Mouse (Mus musculus): ENCODE data around the gene Fam71e1. TPM values are rescaled to one million over a fixed set of nuclear protein-coding genes. Genes with fewer than 3 reads are reported as not detected.

The Fam71e1 gene
- polyA plus RNA-seq, 1 experiment from 2014 or later, result 28.6 TPM

DNA sequence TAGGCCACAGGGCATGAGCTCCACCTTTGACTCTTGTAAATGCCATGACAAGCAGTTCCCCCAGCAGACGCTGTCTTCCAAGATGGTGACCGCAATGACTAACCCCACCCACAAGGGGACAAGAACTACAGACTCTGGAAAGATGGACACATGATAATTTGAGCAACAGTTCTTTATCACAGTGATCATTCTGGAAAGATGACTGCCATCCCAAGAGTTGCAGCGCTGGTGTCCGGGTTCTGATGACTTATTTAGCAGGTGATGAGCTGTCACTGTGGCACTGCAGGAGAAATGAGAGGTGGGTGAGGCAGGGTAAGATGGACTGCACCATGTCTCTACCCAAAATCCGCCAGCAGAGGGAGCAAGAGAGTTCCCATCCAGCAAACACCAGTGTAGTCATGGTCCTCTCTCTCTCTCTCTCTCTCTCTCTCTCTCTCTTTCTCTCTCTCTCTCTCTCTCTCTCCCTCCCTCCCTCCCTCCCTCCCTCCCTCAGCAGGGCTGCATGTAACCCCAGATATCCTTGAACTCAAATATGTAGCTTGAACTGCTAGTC is 5.3 kb downstream of the Fam71e1 start:
- 0 out of 2 replicates have a peak, but pooled peaks have one; percentile 57 for ATAC-seq (ENCODE audit: low FRiP score, low TSS enrichment)
- Histone ChIP-seq H3K4me3 (replicated peaks; ENCODE audit: low read depth, low read length) (no peak overlapping the region), H3K9me3 (ENCODE audit: control insufficient read depth, low read length) (no peaks in the 10 kb centered on the region), H3K27ac (replicated peaks; ENCODE audit: low read depth, low read length) (no peak overlapping the region), H3K9ac (replicated peaks; ENCODE audit: low read length) (no peak overlapping the region), H3K36me3 (ENCODE audit: control insufficient read depth, insufficient read depth, low read length) (no peaks in the 10 kb centered on the region; the same call in 1 of the 2 replicates), H3K27me3 (ENCODE audit: control insufficient read depth, insufficient read depth, low read length) (no peaks in the 10 kb centered on the region), H3K4me2 (ENCODE audit: low read length) (no peak overlapping the region), H3K4me1 (ENCODE audit: control insufficient read depth, insufficient read depth, low read length) (peaks cover 10% of the 10 kb centered on the region)
- peak; percentile 85 for DNase-seq
- WGBS, result 40% methylated on average over 5 of the region's 5 CpGs

DNA sequence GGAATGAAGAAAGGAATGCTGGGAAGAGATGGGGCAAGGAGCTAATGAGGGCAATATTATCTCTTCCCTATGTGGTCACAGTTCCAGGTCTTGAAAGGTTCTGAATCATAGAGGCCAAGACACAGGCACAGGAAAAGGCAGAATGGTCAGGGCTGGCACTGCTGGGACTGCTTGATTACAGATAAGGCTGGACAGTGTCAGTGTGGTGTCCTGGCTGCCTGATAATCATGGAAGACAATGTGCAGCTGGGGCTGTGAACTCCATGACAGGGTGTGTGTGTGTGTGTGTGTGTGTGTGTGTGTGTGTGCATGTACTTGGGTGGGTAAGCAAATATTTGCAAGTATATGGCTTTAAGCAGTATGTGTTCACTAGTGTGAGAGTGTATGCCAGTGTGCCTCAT is 11.1 kb downstream of the Fam71e1 start:
- Histone ChIP-seq H3K27me3 (ENCODE audit: control insufficient read depth, insufficient read depth, low read length) (no peaks in the 10 kb centered on the region), H3K4me1 (ENCODE audit: control insufficient read depth, insufficient read depth, low read length) (no peaks in the 10 kb centered on the region), H3K4me2 (ENCODE audit: low read length) (no peak overlapping the region), H3K36me3 (ENCODE audit: control insufficient read depth, insufficient read depth, low read length) (no peaks in the 10 kb centered on the region), H3K4me3 (replicated peaks; ENCODE audit: low read depth, low read length) (no peak overlapping the region), H3K27ac (replicated peaks; ENCODE audit: low read depth, low read length) (no peak overlapping the region), H3K9me3 (ENCODE audit: control insufficient read depth, low read length) (no peaks in the 10 kb centered on the region), H3K9ac (replicated peaks; ENCODE audit: low read length) (no peak overlapping the region)
- ATAC-seq (ENCODE audit: low FRiP score, low TSS enrichment), result no peak
- no peak for DNase-seq

DNA sequence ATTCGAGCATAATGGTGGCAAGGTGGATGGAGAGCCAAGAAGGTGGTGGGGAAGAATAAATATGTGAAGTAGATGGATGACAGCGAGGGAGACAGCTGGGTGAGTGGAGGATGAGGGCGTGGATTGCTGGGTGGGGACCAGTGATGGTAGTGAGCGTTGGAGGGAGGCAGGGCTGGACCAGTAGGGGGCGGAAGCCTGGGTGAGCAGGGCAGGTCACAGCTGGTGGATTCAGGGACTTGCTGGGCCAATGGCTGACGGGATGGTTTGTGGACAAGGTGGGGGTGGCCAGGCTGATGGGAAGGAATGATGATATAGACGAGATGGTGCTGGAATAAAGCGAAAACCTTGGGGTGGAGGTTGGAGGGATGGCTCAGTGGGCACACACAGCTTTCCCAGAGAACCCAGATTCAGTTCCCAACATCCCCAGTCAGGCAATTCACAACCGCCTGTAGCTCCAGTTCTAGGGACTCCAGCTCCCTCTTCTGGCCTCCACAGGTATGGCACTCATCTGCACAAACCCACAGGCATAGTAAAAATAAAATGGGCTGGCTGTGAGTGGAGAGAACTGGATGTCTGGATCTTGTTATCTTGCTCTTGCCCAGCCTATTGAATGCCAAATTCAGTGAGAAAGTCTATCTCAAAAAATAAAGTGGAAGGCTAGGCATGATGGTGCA is 23.0 kb downstream of the Fam71e1 start:
- ATAC-seq (ENCODE audit: low FRiP score, low TSS enrichment), result no peak

DNA sequence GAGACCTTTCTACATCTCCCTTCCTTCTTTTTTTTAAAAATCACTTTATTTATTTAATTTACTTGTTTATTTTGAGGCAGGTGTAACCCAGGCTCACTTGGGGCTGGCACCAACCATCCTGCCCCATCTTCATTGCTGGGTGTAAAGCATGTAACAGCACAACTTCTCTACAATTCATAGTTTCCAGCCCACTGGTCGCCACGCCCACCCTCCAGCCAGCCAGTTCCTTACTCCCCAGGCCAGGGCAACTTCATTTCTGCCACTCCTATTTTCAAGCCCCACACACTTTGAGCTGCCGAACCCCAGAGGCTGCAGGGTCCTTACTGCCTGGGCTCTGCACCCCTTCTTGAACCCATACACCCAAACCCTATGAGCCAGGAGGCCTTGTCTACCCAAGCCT is 24.6 kb downstream of the Fam71e1 start:
- Histone ChIP-seq H3K9me3 (ENCODE audit: control insufficient read depth, low read length) (no peaks in the 10 kb centered on the region), H3K4me3 (replicated peaks; ENCODE audit: low read depth, low read length) (no peak overlapping the region), H3K9ac (replicated peaks; ENCODE audit: low read length) (no peak overlapping the region), H3K36me3 (ENCODE audit: control insufficient read depth, insufficient read depth, low read length) (no peaks in the 10 kb centered on the region), H3K4me1 (ENCODE audit: control insufficient read depth, insufficient read depth, low read length) (0 out of 2 replicates have a peak, but pooled peaks cover 4% of the 10 kb centered on the region), H3K27me3 (ENCODE audit: control insufficient read depth, insufficient read depth, low read length) (peaks cover 28% of the 10 kb centered on the region; the same call in 1 of the 2 replicates), H3K27ac (replicated peaks; ENCODE audit: low read depth, low read length) (no peak overlapping the region), H3K4me2 (ENCODE audit: low read length) (no peak overlapping the region)
- DNase-seq (no peak), ATAC-seq (ENCODE audit: low FRiP score, low TSS enrichment) (no peak)
- WGBS, result 56% methylated on average over 3 of the region's 3 CpGs

More for the DNA sequence above, 23.0 kb downstream of the Fam71e1 start:
- 0 out of 2 replicates have a peak, but pooled peaks cover 4% of the 10 kb centered on the region for H3K4me1 ChIP-seq (ENCODE audit: control insufficient read depth, insufficient read depth, low read length)
- H3K27ac ChIP-seq (replicated peaks; ENCODE audit: low read depth, low read length), result no peak overlapping the region
- no peak overlapping the region for H3K4me2 ChIP-seq (ENCODE audit: low read length)
- H3K4me3 ChIP-seq (replicated peaks; ENCODE audit: low read depth, low read length), result no peak overlapping the region
- 68% methylated on average over 9 of the region's 9 CpGs for WGBS
- peaks cover 22% of the 10 kb centered on the region; the same call in 1 of the 2 replicates for H3K27me3 ChIP-seq (ENCODE audit: control insufficient read depth, insufficient read depth, low read length)
- no peaks in the 10 kb centered on the region for H3K36me3 ChIP-seq (ENCODE audit: control insufficient read depth, insufficient read depth, low read length)
- H3K9me3 ChIP-seq (ENCODE audit: control insufficient read depth, low read length), result no peaks in the 10 kb centered on the region
- no peak for DNase-seq
- no peak overlapping the region for H3K9ac ChIP-seq (replicated peaks; ENCODE audit: low read length)

DNA sequence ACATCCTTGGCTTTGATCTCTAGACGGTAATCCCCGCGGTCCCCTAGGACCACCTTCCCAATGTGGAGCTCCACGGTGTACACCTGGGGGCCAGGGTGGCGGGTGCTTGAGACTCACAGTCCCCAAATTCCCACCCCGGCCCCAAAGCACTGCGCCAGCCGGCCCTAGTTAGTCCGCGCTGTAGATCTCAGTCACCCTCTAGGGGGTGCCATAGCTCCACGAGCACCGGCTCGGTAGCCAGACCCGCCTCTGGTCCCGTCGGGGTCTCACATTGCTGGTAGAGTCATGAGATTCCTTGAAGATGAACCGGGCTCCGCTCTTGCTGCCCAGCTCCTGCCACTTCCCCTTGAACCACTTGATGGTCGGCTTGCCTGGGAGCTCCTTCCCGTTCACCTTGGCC is 25.3 kb downstream of the Fam71e1 start:
- ATAC-seq (ENCODE audit: low FRiP score, low TSS enrichment) (peak; percentile 27; the same call in 1 of the 2 replicates), DNase-seq (peak; percentile 83)
- peak overlapping the region; percentile 37; the same call in 1 of the 2 replicates for H3K9ac ChIP-seq (replicated peaks; ENCODE audit: low read length)
- 0 out of 2 replicates have a peak, but pooled peaks cover 4% of the 10 kb centered on the region for H3K4me1 ChIP-seq (ENCODE audit: control insufficient read depth, insufficient read depth, low read length)
- no peak overlapping the region for H3K27ac ChIP-seq (replicated peaks; ENCODE audit: low read depth, low read length)
- 3% methylated on average over 20 of the region's 20 CpGs for WGBS
- H3K4me2 ChIP-seq (ENCODE audit: low read length), result peak overlapping the region; percentile 33; the same call in 1 of the 2 replicates
- H3K9me3 ChIP-seq (ENCODE audit: control insufficient read depth, low read length), result no peaks in the 10 kb centered on the region
- no peak overlapping the region for H3K4me3 ChIP-seq (replicated peaks; ENCODE audit: low read depth, low read length)
- H3K27me3 ChIP-seq (ENCODE audit: control insufficient read depth, insufficient read depth, low read length), result peaks cover 28% of the 10 kb centered on the region; the same call in 1 of the 2 replicates
- no peaks in the 10 kb centered on the region for H3K36me3 ChIP-seq (ENCODE audit: control insufficient read depth, insufficient read depth, low read length)

DNA sequence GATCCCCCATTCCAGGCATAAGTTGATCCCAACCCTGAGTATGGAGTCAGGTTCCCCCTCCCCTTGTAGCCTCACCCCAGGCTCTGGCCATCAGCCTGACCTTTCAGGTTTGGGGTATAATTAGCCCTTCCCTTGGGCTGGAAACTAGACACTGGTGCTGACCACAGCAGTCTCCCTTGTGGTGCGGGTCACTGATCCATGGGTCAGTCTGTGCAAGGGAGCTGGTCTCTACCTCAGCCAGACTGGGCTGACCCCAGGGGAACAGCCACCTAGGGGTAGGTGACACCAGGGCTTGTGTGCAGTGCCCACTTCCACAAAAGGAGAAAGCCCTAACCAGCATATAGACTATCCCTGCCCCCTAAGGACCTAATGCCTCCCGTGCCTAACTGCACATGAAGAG is 26.7 kb downstream of the Fam71e1 start:
- no peak overlapping the region for H3K4me3 ChIP-seq (replicated peaks; ENCODE audit: low read depth, low read length)
- H3K4me2 ChIP-seq (ENCODE audit: low read length), result no peak overlapping the region
- H3K36me3 ChIP-seq (ENCODE audit: control insufficient read depth, insufficient read depth, low read length), result no peaks in the 10 kb centered on the region
- WGBS, result 83% methylated on average over 2 of the region's 2 CpGs
- H3K9ac ChIP-seq (replicated peaks; ENCODE audit: low read length), result no peak overlapping the region
- no peak overlapping the region for H3K27ac ChIP-seq (replicated peaks; ENCODE audit: low read depth, low read length)
- no peak for DNase-seq
- peaks cover 9% of the 10 kb centered on the region; the same call in 1 of the 2 replicates for H3K4me1 ChIP-seq (ENCODE audit: control insufficient read depth, insufficient read depth, low read length)
- peaks cover 28% of the 10 kb centered on the region; the same call in 1 of the 2 replicates for H3K27me3 ChIP-seq (ENCODE audit: control insufficient read depth, insufficient read depth, low read length)
- no peak for ATAC-seq (ENCODE audit: low FRiP score, low TSS enrichment)
- H3K9me3 ChIP-seq (ENCODE audit: control insufficient read depth, low read length), result no peaks in the 10 kb centered on the region

DNA sequence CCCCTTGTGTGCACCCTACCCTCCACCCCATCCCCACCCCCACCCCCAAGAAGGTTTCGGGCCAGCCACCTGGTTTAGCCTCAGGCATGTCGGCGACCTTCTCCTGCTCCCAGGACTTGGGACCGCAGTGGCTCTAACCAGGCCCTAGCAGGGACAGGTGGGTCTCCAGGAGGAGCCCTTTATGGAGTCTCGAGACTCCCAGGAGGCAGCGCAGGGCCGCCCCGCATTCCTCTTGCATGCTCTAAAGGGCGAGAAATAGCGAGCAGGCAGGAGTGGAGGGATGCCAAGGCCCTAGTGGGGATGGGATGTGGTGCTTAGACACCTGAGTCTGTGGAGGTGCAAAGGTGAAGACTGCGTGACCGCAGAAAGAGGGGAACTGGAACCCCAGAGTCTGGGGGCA is 28.1 kb downstream of the Fam71e1 start, which contains the start of gene Mybpc2:
TSS of gene Mybpc2 (minus strand) at position 155 of the 400 bp plus-strand sequence.
- no peak within 1 kb of the TSS for H3K4me2 ChIP-seq (ENCODE audit: low read length)
- H3K4me3 ChIP-seq (replicated peaks; ENCODE audit: low read depth, low read length), result no peak within 1 kb of the TSS
- no peak for ATAC-seq (ENCODE audit: low FRiP score, low TSS enrichment)
- H3K4me1 ChIP-seq (ENCODE audit: control insufficient read depth, insufficient read depth, low read length), result peaks cover 10% of the 10 kb centered on the region; the same call in 1 of the 2 replicates
- no peaks in the 10 kb centered on the region for H3K9me3 ChIP-seq (ENCODE audit: control insufficient read depth, low read length)
- H3K36me3 ChIP-seq (ENCODE audit: control insufficient read depth, insufficient read depth, low read length), result no peaks in the 10 kb centered on the region
- no peak within 1 kb of the TSS for H3K27ac ChIP-seq (replicated peaks; ENCODE audit: low read depth, low read length)
- 0 out of 2 replicates have a peak within 1 kb of the TSS, but pooled peaks have one; percentile 23 for H3K9ac ChIP-seq (replicated peaks; ENCODE audit: low read length)
- 38% methylated on average over 12 of the region's 12 CpGs for WGBS
- peaks cover 32% of the 10 kb centered on the region; the same call in 1 of the 2 replicates for H3K27me3 ChIP-seq (ENCODE audit: control insufficient read depth, insufficient read depth, low read length)
- DNase-seq, result no peak

DNA sequence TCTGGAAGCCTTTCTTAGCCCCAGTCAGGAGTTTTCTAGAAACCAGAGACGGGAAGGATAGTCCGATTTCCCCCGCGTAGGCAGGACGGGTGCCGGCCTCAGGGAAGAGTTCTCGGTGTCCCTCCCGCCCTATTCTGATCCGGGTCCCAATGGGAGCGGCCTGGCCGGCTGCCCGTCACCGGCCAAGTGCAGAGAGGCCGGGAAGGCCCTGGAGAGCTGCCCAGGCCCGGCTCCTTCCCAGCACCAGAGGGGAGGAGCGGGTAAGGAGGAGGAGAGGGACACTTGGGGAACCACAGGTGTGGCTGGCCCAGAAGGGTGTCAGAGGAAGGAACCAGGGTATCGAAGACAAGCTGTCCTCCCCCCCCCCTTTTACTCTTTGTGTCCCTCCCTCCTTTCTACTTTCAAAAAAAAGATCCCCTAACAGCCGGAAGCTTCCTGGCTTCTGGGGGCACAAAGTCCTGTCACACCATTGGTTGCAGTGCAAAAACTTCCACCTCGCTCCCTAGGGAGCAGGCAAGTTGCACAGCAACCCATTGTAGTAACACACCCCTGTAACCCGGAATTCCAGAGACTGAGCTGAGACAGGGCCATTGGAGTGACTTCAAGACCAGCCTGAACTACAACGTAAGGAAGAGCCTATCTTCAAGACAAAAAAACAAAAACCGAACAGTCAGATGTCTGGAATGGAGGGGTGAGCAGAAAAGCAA is 28.9 kb downstream of the Fam71e1 start:
- H3K9me3 ChIP-seq (ENCODE audit: control insufficient read depth, low read length), result no peaks in the 10 kb centered on the region
- H3K9ac ChIP-seq (replicated peaks; ENCODE audit: low read length), result no peak overlapping the region
- peaks cover 10% of the 10 kb centered on the region; the same call in 1 of the 2 replicates for H3K4me1 ChIP-seq (ENCODE audit: control insufficient read depth, insufficient read depth, low read length)
- H3K27ac ChIP-seq (replicated peaks; ENCODE audit: low read depth, low read length), result no peak overlapping the region
- H3K4me2 ChIP-seq (ENCODE audit: low read length), result no peak overlapping the region
- peaks cover 32% of the 10 kb centered on the region; the same call in 1 of the 2 replicates for H3K27me3 ChIP-seq (ENCODE audit: control insufficient read depth, insufficient read depth, low read length)
- H3K4me3 ChIP-seq (replicated peaks; ENCODE audit: low read depth, low read length), result no peak overlapping the region
- WGBS, result 15% methylated on average over 22 of the region's 22 CpGs
- ATAC-seq (ENCODE audit: low FRiP score, low TSS enrichment) (no peak), DNase-seq (peak; percentile 49)
- H3K36me3 ChIP-seq (ENCODE audit: control insufficient read depth, insufficient read depth, low read length), result no peaks in the 10 kb centered on the region
